Mouse (Mus musculus) small intestine, adult 2 months (tissue): Measurements from ENCODE around the gene Cant1. TPM values are rescaled to one million over a fixed set of nuclear protein-coding genes. Genes with fewer than 3 reads are reported as not detected.
A peak's percentile ranks its signal among the peaks of the same experiment; 100 is the strongest.
"Not testable (repeated sequence)": the region's sequence is repeated elsewhere in the genome, so short reads cannot be mapped to it uniquely, and the experiment has no call there.

Experiments used
- H3K27ac ChIP-seq: fragments of 200-500 bp; 2 replicates; pipeline ENCODE4 v1.5.1; 2012; ENCODE audit warnings: low read depth, low read length, control low read depth, inconsistent platforms; ENCODE audit not compliant: insufficient read depth
- H3K27me3 ChIP-seq: fragments of 200-500 bp; 2 replicates; pipeline ENCODE4 v1.6.1; 2012; ENCODE audit warnings: mild to moderate bottlenecking, moderate library complexity, low read length, inconsistent platforms; ENCODE audit not compliant: control insufficient read depth, insufficient read depth
- H3K36me3 ChIP-seq: fragments of 200-500 bp; 2 replicates; pipeline ENCODE4 v1.6.1; 2012; ENCODE audit warnings: mild to moderate bottlenecking, low read length, control low read depth, inconsistent platforms; ENCODE audit not compliant: control insufficient read depth, insufficient read depth
- H3K4me1 ChIP-seq: fragments of 200-500 bp; 2 replicates; pipeline ENCODE4 v1.6.1; 2012; ENCODE audit warnings: low read length, inconsistent platforms, mixed read lengths; ENCODE audit not compliant: control insufficient read depth, insufficient read depth, insufficient read length
- H3K4me3 ChIP-seq: fragments of 200-500 bp; 2 replicates; pipeline ENCODE4 v1.5.1; 2012; ENCODE audit warnings: low read depth, mild to moderate bottlenecking, control low read depth, inconsistent platforms, low read length, moderate library complexity
- CTCF ChIP-seq: fragments of 200-500 bp; IDR thresholded peaks from 2 replicates; pipeline ENCODE4 v1.5.1; 2012; ENCODE audit warnings: low read depth, mild to moderate bottlenecking, control low read depth, inconsistent platforms, low read length, moderate library complexity, mixed read lengths; ENCODE audit not compliant: insufficient replicate concordance, insufficient read length; ENCODE audit errors: extremely low read depth
- POLR2A ChIP-seq: fragments of 200-500 bp; IDR thresholded peaks from 2 replicates; pipeline ENCODE4 v1.6.1; 2012; ENCODE audit warnings: low read depth, mild to moderate bottlenecking, control low read depth, inconsistent platforms, low read length, moderate library complexity
- WGBS: fragments of 180-500 bp; shearing (Covaris S2); methylation state at CpG from one replicate; pipeline ENCODE4 v1.1.7; 2018; 5-methylcytosine and 5-hydroxymethylcytosine counted together
- polyA plus RNA-seq: library from polyadenylated mRNA; depleted of rRNA; stranded (reverse); fragments of >200 nt; gene quantifications from 2 replicates; pipeline ENCODE4 v1.2.3, GENCODE M21; 2012

Cant1 gene
- polyA plus RNA-seq, 1 experiment: 158 TPM

DNA sequence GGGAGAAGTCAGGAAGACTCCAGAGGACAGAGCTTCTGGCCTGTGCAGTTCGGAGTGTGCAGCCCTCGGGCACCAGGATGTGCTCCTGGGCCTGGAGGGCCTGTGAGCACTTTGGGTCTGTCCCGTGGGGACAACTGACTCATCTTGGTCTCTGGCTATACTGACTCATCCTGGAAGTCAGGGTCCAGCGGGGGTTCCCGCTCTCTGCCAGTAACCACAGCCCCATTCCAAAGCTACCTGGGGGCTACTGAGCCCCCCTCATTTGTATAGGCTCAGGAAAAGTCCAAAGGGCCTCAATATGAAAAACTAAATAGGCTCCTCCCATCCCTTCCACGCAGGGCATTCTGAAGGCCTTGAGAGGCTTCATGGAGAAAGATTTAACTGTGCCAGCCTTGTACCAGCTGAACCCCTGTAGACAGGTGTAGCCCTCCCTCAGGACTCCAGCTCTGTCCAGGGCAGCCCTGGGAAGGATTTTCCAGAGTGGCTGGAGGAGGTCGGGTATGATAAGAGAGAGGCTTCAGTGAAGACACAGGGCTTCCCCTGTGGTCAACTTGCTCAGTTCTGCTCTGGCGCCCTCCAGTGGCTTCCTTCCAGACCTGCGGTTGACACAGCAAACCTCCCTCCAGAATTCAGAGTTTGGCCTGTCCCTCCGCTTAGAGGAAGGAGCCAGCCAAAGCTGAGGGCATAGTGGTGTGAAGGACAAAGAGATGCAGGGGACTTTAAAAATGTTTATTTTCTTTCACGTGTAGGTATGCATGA lies 39.5 kb downstream of the Cant1 start:
- Histone ChIP-seq H3K4me1 (no peaks in the 10 kb centered on the region), H3K4me3 (no peak overlapping the region), H3K27ac (no peak overlapping the region), H3K27me3 (no peaks in the 10 kb centered on the region), H3K36me3 (no peaks in the 10 kb centered on the region)
- WGBS: 37% methylated on average over 11 of the region's 11 CpGs
- TF ChIP-seq CTCF: peak; percentile 92
- TF ChIP-seq POLR2A: no peak

DNA sequence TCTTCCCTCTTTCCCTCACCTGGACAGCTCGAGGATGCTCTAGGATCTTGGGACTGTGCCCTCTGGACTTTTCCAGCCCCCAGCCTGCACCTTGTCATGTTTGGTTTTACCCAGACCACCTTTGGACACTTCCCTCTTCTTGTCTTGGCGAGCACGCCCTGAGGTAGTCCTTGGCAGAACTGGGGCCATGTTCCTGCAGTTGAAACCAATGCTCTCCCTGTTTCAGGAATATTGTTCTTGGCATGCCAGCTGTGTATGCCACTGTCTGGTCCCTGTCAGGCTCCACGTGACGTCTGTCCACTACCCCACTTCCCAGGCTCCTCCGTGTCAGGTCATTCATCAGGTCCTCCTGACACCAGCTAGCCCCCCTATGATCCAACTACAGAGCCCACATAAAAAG lies 40.2 kb downstream of the Cant1 start:
- Histone ChIP-seq H3K36me3 (no peaks in the 10 kb centered on the region), H3K4me1 (no peaks in the 10 kb centered on the region), H3K27me3 (no peaks in the 10 kb centered on the region), H3K4me3 (no peak overlapping the region), H3K27ac (no peak overlapping the region)
- no peak for TF ChIP-seq POLR2A
- no peak for TF ChIP-seq CTCF
- 87% methylated on average over 6 of the region's 6 CpGs for WGBS

DNA sequence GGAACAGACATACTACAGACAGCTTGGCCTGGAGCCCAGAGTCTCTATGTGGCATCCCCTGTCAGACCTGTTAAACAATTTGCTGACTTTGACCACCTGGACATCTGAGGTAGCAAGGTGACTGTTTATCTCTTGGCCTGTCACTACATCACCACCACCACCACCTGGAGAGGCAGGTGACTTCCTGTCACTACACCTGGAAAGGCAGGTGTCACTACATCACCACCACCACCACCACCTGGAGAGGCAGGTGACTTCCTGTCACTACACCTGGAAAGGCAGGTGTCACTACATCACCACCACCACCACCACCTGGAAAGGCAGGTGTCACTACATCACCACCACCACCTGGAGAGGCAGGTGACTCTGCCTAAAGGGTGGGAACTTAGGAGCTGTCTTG lies 42.6 kb downstream of the Cant1 start:
- H3K4me3 ChIP-seq, H3K4me1 ChIP-seq, H3K36me3 ChIP-seq, H3K27me3 ChIP-seq, H3K27ac ChIP-seq: not testable (repeated sequence)

DNA sequence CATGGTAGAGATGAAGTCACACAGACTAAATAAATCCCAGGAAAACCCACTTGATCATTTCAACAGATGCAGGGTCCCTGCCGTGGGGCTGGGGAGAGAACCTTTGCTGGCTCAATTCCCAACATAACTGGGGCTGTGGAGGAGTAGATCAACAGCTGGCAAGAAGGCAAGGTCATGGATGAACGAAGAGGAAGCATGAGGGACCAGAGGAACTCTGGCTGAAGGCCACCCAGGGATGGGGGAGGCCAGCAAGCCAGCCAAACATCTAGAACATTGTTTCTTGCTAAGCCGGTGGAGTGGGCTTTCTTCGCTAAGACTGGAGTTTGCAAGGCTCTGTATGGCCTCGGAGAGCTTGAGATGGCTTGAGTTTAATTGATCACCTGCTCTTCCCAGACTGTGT lies 43.0 kb downstream of the Cant1 start:
- H3K27ac ChIP-seq: no peak overlapping the region
- H3K4me3 ChIP-seq: no peak overlapping the region
- no peaks in the 10 kb centered on the region for H3K36me3 ChIP-seq
- no peaks in the 10 kb centered on the region for H3K27me3 ChIP-seq
- TF ChIP-seq CTCF (no peak), POLR2A (no peak)
- H3K4me1 ChIP-seq: no peaks in the 10 kb centered on the region
- WGBS: 66% methylated on average over 5 of the region's 5 CpGs

DNA sequence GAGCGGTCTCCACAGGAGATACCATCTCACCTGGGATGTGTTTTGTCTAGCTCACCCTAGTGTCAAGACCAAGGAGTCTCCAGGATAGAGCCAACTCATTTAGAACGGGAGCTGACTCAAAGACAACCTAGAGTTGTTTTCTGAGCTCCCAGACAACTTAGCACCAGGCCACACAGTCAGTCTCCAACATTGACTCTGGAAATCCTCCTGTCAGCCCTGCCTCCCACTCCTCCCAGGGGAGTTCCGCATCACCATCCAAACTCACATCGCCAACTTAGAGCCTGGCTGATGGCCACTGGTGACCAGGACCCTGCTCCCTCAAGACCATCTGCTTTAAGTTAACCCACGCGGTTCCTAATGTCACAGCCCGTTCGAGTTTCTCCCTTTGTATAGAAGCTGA lies 43.4 kb downstream of the Cant1 start:
- TF ChIP-seq CTCF (no peak), POLR2A (no peak)
- 83% methylated on average over 8 of the region's 8 CpGs for WGBS
- no peak overlapping the region for H3K27ac ChIP-seq
- no peaks in the 10 kb centered on the region for H3K4me1 ChIP-seq
- no peaks in the 10 kb centered on the region for H3K36me3 ChIP-seq
- H3K4me3 ChIP-seq: no peak overlapping the region
- H3K27me3 ChIP-seq: no peaks in the 10 kb centered on the region

DNA sequence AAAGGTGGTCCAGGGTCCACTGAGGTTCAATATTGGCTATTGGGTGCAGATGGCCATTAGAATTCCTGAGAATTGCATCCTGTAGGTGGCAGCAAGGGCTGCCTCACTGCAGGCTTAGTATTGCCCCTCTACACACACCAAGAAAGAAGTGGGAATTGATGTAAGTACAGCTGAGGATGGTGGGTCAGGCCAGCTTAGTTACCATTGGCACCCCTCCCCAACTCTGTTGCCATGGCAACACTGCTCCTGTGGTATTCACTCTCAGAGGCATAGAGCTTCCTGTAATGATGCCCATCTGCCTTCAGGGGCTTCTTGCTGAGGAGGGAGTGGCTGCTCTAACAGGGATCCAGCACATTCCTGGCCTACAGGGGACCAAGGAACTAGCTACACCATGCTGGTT lies 43.9 kb downstream of the Cant1 start:
- TF ChIP-seq CTCF (no peak), POLR2A (no peak)
- H3K4me1 ChIP-seq: no peaks in the 10 kb centered on the region
- no peak overlapping the region for H3K27ac ChIP-seq
- no peak overlapping the region for H3K4me3 ChIP-seq
- H3K27me3 ChIP-seq: no peaks in the 10 kb centered on the region
- H3K36me3 ChIP-seq: no peaks in the 10 kb centered on the region

DNA sequence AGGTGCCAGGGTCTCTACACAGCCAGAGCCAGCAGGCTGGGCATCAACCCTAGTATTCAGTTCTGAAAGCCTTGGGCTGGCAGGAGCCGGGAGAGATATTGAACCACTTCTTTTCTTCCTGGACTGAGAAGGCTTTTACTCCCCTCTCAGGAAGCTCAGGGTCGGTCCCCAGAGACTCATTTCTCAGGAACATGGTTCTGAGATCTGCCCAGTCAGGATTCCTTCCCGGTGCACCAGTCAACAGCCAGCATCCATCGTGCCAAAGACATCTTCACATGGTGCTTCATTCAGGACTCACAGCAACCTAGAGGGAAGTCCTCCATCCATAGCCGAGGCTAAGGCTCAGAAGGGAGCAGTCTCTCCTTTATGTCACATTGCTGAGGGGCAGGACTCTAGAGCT lies 44.4 kb downstream of the Cant1 start:
- TF ChIP-seq POLR2A (no peak), CTCF (no peak)
- no peak overlapping the region for H3K4me3 ChIP-seq
- no peaks in the 10 kb centered on the region for H3K36me3 ChIP-seq
- no peaks in the 10 kb centered on the region for H3K27me3 ChIP-seq
- 70% methylated on average over 5 of the region's 5 CpGs for WGBS
- no peaks in the 10 kb centered on the region for H3K4me1 ChIP-seq
- no peak overlapping the region for H3K27ac ChIP-seq

DNA sequence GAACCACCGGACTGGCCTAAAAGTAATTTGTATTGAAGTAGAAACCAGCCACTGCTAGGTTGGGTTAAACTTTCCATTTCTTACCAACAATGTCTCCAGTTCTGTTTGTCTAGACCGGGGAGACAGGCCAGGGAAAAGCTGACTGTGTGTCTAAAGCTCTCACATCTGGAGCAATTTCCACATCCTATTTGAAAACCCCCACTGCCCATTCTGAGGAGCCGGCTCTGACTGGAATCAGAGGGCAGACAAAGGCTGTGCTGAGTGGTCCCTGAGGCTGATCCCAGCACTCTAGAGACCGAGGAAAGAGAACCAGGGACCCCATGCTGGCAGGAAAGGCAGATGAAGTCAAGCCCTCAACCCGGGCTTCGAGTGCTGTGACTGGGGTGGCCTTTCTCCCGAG lies 46.2 kb downstream of the Cant1 start:
- TF ChIP-seq CTCF: no peak
- TF ChIP-seq POLR2A: no peak
- Histone ChIP-seq H3K4me3 (no peak overlapping the region), H3K27me3 (no peaks in the 10 kb centered on the region), H3K27ac (no peak overlapping the region), H3K36me3 (no peaks in the 10 kb centered on the region), H3K4me1 (no peaks in the 10 kb centered on the region)
- WGBS: 64% methylated on average over 7 of the region's 7 CpGs
